Mouse (Mus musculus): ENCODE data around the gene Grip1. TPM values are rescaled to one million over a fixed set of nuclear protein-coding genes. Genes with fewer than 3 reads are reported as not detected.

Gene Grip1
- total RNA-seq, 2 experiments from 2014 or later = not detected

- ATAC-seq (replicated peaks; ENCODE audit: low FRiP score, low TSS enrichment, poor library complexity, severe bottlenecking) = no peak
Measured at GRCm38 (mm10) chr10:119980032-119980431, 526.4 kb downstream of the Grip1 start.

GRCm38 (mm10) chr10:119984299-119984698, 530.7 kb downstream of the Grip1 start:
- no peak for ATAC-seq (replicated peaks; ENCODE audit: low FRiP score, low TSS enrichment, poor library complexity, severe bottlenecking)

GRCm38 (mm10) chr10:119998475-119998874, 544.8 kb downstream of the Grip1 start:
- no peak for ATAC-seq (replicated peaks; ENCODE audit: low FRiP score, low TSS enrichment, poor library complexity, severe bottlenecking)

GRCm38 (mm10) chr10:120002149-120002548, 548.5 kb downstream of the Grip1 start:
- ATAC-seq (replicated peaks; ENCODE audit: low FRiP score, low TSS enrichment, poor library complexity, severe bottlenecking) = no peak

GRCm38 (mm10) chr10:120004096-120004495, 550.5 kb downstream of the Grip1 start:
- no peak for ATAC-seq (replicated peaks; ENCODE audit: low FRiP score, low TSS enrichment, poor library complexity, severe bottlenecking)

- ATAC-seq (replicated peaks; ENCODE audit: low FRiP score, low TSS enrichment, poor library complexity, severe bottlenecking) = no peak
Measured at GRCm38 (mm10) chr10:120005581-120005980, 552.0 kb downstream of the Grip1 start.

GRCm38 (mm10) chr10:120012331-120012730, 558.7 kb downstream of the Grip1 start:
- ATAC-seq (replicated peaks; ENCODE audit: low FRiP score, low TSS enrichment, poor library complexity, severe bottlenecking) = no peak

- ATAC-seq (replicated peaks; ENCODE audit: low FRiP score, low TSS enrichment, poor library complexity, severe bottlenecking) = no peak
Measured at GRCm38 (mm10) chr10:120015117-120015516, 561.5 kb downstream of the Grip1 start.

GRCm38 (mm10) chr10:120026437-120026836, 572.8 kb downstream of the Grip1 start:
- ATAC-seq (replicated peaks; ENCODE audit: low FRiP score, low TSS enrichment, poor library complexity, severe bottlenecking) = no peak

GRCm38 (mm10) chr10:120030901-120031300, 577.3 kb downstream of the Grip1 start:
- ATAC-seq (replicated peaks; ENCODE audit: low FRiP score, low TSS enrichment, poor library complexity, severe bottlenecking) = no peak

GRCm38 (mm10) chr10:120031316-120031715, 577.7 kb downstream of the Grip1 start:
- ATAC-seq (replicated peaks; ENCODE audit: low FRiP score, low TSS enrichment, poor library complexity, severe bottlenecking) = no peak

- ATAC-seq (replicated peaks; ENCODE audit: low FRiP score, low TSS enrichment, poor library complexity, severe bottlenecking) = no peak
Measured at GRCm38 (mm10) chr10:120033866-120034265, 580.2 kb downstream of the Grip1 start.

GRCm38 (mm10) chr10:120035211-120035733, 581.6 kb downstream of the Grip1 start:
- ATAC-seq (replicated peaks; ENCODE audit: low FRiP score, low TSS enrichment, poor library complexity, severe bottlenecking) = no peak

GRCm38 (mm10) chr10:120035824-120036223, 582.2 kb downstream of the Grip1 start:
- no peak for ATAC-seq (replicated peaks; ENCODE audit: low FRiP score, low TSS enrichment, poor library complexity, severe bottlenecking)

- ATAC-seq (replicated peaks; ENCODE audit: low FRiP score, low TSS enrichment, poor library complexity, severe bottlenecking) = no peak
Measured at GRCm38 (mm10) chr10:120038194-120038593, 584.6 kb downstream of the Grip1 start.

GRCm38 (mm10) chr10:120044237-120044636, 590.6 kb downstream of the Grip1 start:
- no peak for ATAC-seq (replicated peaks; ENCODE audit: low FRiP score, low TSS enrichment, poor library complexity, severe bottlenecking)

GRCm38 (mm10) chr10:120044714-120045234, 591.1 kb downstream of the Grip1 start:
- no peak for ATAC-seq (replicated peaks; ENCODE audit: low FRiP score, low TSS enrichment, poor library complexity, severe bottlenecking)

- ATAC-seq (replicated peaks; ENCODE audit: low FRiP score, low TSS enrichment, poor library complexity, severe bottlenecking) = no peak
Measured at GRCm38 (mm10) chr10:120060579-120061237, 607.1 kb downstream of the Grip1 start.

GRCm38 (mm10) chr10:120061238-120062130, 607.9 kb downstream of the Grip1 start:
- 0 out of 2 replicates have a peak, but pooled peaks have one; percentile 15 for ATAC-seq (replicated peaks; ENCODE audit: low FRiP score, low TSS enrichment, poor library complexity, severe bottlenecking)

GRCm38 (mm10) chr10:120064424-120064823, 610.8 kb downstream of the Grip1 start:
- ATAC-seq (replicated peaks; ENCODE audit: low FRiP score, low TSS enrichment, poor library complexity, severe bottlenecking) = peak; percentile 66
